Mouse (Mus musculus): ENCODE measurements around the gene Mapk8ip1.
A peak's percentile ranks its signal among the peaks of the same experiment; 100 is the strongest.
"Not testable (repeated sequence)": the region's sequence is repeated elsewhere in the genome, so short reads cannot be mapped to it uniquely, and the experiment has no call there.

Gene Mapk8ip1

DNA sequence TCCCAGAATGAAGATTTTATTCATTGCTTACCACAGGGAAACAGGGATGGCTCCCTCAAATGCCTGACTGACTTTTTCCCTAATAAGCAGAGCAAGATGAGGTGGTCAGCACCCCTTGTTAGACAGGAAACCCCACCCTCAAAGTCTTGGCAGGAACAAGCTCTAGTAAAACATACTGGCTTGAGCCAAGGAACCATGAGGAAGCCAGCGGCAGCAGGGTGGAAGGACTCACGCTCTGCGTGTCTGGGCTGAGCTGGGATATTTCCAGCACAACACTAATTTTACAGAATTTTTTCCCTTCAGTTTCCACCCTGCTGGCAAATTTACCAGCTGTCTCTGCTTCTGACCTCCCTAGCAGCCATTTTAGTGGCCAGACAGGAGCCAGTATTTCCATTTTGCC is 25.4 kb upstream of the Mapk8ip1 start:
- no peak for ATAC-seq (ENCODE audit: insufficient number of reproducible peaks, low FRiP score, low TSS enrichment)

DNA sequence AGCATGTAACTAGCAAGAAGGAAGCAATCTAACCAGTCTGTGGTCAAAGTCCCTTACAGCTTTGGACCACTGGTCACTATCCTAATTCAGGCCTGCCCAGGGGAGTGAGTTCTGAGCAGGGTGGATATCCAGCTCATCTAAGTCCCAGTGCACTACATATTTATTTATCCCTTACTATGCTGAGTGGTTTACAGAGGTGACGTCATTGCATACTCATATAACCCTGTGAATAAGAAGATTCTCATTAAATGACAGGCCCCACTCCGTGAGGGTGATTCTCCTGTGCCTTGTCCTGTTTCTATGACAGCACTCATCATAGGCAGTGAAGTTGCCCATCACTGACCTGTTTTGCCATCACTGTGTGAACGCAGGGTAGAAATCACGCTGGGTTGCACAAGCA is 24.3 kb upstream of the Mapk8ip1 start:
- ATAC-seq (ENCODE audit: insufficient number of reproducible peaks, low FRiP score, low TSS enrichment) = no peak

DNA sequence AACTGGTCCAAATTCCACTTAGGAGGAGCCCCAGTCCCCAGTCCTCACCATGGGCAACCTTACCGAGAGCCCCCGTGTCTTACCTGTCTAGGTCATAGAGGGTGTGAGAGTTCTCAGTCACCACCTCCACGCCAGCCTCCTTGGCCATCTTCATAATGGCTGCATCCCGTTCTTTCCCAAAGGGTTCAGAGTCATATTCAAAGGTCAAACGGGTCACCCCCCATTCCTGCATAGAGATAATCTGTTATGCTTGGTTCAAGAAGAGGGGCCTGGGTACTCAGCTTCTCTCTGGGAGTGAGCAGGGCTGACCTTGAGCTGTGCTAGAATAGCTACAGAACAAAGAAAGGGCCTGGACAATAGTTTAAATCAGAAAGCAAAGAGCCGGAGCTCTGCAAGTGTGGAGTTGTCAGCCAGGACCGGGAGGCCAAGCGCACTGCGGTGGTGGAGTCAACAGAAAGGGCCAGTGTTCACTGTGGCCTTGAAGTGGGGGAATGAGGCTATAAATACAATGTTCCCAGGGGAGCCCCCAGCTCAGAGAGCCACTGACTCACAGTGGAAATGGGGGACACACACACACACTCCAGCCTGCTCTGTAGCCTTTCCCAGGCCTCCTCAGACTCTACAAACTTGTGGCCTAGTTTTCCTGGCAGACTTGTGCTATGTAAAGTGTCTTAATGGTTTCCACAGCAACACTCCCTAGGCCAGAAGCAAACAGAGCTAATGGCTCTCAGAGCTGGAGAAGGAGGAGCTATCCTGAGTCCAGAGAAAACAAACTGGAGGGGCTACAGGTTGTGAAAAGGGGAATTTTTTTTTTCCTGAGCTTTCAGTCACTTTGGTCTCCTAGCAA is 23.6 kb upstream of the Mapk8ip1 start:
- ATAC-seq (ENCODE audit: insufficient number of reproducible peaks, low FRiP score, low TSS enrichment) = no peak

DNA sequence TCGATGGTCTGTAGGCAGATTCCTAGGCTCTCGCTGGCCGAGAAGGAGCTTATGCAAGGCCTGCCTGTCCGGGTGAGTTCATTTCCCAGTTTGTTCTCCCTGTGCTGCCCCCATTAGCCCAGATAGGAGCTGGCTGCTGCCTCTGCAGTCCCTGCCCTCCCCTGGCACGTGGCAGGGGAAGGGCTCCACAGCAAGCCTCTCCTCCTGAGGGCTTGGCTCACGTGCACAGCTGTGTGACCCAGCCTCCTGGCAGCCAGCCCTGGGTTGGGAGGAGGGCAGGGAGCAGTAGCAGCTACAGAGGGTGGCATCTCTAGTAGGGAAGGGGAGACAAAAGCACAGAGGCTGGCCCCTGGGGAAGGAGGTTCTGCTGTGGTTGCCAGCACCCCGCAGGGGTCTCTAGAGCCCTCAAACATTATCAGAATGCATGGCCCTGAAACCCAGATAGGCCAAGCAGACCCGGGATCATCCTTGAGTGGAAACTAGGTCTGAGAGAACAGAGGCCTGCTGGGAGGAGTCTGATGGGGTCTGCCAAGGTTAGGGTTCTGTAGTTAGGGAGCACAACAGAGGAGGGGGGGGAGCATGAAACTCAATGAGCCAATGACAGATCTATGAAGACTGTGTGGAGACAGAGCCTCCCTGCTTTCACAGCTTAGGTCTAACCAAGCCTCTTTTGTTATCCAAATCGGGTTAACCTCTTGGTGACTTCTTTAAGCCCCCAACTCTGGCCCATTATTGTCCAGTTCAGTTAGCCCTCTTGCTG is 22.8 kb upstream of the Mapk8ip1 start:
- peak; percentile 27 for ATAC-seq (ENCODE audit: insufficient number of reproducible peaks, low FRiP score, low TSS enrichment)

DNA sequence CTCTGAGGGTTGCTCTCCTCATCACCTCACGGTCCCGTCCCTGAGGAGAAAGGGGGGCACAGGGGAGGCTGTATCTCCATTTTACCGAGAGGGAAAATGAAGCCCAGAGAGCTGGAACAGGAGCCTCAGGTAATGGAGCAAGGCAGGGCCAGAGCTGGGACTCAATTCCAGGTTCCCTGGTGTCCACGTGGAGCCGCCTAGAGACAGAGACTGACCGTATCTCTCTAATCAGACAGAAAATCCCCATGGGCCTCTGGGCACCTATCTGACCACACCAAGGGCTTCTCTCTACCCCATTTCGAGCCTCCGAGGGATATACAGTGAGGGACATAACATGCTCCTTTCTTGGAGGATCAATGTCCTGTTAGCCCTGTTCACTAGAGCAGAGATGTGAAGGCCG is 22.1 kb upstream of the Mapk8ip1 start:
- no peak for ATAC-seq (ENCODE audit: insufficient number of reproducible peaks, low FRiP score, low TSS enrichment)

DNA sequence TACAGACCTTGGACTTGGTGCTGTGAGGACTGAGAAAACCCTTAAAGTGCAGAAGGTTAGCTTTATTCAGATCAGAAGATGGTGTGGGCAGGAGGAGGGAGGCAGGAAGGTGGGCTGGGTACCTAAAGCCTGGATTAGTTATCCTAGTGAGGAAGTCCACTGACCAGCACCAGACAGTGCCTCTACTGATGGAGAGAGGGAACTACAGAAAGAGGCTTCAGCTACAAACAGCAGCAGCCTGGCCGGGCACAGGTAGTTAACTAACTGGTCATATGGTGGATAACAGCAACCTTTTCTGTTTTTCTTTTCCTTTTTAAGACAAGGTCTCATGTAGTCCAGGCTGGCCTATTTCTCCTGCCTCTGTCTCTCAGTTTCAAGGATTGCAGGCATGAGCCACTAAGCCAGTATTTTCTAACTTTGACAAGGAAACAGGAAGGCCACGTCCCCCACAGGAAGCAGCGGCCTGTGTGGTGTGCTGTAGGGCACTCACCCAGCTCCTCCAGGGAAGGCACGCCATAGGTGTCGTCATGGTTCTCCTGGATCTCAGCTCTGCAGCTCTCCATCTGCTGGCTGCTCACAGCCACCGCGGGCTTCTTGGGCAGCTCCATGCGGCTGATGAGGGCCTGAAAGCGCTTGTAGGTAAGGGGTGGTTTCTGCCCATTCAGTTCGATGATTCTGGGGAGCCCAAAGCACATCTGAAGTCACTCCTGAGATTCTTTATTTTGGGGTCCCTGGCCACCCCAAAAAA is 21.5 kb upstream of the Mapk8ip1 start:
- ATAC-seq (ENCODE audit: insufficient number of reproducible peaks, low FRiP score, low TSS enrichment) = peak; percentile 27; the same call in 1 of the 2 replicates

DNA sequence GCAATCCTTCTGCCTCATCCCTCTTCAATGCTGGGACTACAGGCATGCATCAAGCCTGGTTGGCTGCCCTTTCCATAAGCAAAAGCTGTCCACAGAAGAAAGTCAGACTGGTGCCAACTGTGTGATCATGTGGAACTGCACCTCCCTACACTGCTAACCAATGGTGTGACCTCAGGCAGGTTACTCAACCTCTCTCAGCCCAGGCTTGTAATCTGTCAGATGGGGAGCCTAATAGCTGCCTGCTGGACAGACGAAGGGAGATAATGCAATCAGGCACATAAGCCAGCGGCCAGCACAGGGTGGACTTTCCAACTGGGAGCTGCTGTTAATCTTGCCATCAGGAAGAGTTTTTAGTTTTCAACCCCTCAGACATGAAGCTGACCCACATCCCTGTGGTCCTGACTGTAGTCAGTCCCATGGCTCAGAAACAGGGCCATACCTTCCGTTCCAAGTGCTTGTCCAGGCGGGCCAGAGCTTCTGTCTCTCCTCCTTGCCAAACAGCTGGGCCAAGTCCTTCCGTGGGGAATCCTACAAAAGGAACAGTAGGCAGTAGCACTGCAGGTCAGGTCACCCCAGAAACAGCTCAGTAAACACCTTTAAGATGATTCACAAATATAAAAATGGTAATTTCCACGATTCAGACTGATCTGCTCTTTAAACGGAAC is 20.8 kb upstream of the Mapk8ip1 start:
- no peak for ATAC-seq (ENCODE audit: insufficient number of reproducible peaks, low FRiP score, low TSS enrichment)

DNA sequence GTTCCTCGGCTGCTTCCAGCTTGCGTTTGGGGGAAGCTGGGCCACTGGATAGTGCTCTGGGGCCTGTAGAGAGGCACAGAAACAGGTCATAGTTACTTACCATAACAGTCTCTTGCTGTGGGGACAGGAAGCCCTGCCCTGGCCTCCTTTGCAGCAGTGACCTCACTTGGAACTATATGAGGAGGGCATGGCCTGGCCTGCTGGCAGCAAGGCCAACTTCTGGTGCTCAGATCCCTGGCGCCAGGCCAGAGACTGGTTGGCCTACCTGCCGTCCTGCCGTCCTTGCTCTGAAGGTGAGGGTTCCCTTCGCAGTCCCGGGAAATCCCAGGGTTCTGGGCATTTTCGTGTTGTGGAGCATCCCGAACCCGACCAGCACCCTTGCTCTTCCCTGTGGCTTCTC is 10.6 kb upstream of the Mapk8ip1 start:
- ATAC-seq (ENCODE audit: insufficient number of reproducible peaks, low FRiP score, low TSS enrichment) = peak; percentile 68; the same call in 1 of the 2 replicates

DNA sequence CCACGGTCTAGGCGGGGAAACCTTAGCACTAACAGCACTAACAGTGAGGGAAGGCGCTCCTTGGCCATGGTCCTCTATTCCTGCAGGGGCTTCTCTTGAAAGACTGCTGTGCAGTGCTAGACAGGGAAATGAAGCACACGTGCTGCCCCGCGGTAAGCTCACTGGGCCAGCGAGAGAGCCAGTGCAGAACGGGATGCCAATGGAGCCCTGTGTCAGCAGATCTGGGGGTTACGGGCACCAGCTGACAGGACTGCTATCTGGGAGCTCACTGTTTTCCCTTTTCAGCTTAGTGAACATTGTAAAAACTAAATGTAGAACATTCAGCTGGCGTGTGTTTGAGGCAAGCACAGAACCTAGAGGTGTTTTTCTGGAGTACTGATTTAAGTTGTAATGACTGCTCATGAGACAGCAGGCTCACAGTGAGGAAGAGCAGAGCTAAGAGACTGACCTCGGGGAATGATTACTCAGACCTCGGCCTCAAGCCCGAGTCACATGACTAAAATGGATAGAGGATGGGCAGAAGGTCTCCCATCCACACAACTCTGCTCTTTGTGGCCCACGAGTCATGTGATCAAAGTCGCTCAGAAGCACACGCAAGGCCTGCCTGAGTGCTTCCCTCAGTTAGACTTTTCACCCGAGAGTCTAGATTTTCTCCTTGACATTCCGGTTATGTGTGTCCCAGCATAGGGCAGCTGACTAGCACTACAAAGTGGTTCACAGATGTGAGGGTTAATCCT is 7.4 kb upstream of the Mapk8ip1 start:
- no peak for ATAC-seq (ENCODE audit: insufficient number of reproducible peaks, low FRiP score, low TSS enrichment)

DNA sequence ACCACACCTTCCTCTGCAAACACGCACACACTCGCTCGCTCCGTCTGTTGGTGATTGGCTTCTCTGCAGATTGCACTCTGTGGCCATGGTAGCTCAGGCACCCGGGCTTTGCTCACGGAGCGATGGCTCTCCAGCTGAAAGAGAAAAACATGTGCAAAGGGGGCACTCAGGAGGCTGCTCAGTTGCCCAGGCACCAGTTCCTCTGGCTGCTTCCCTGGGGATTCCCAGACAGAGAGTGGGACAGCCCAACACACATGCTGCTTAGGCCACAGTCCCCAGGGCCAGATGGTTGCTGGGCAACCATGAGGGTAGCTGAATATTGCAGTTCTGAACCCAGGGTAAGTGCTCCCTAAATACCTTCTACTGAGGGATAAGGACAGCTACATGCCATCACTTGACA is 4.6 kb upstream of the Mapk8ip1 start:
- no peak for ATAC-seq (ENCODE audit: insufficient number of reproducible peaks, low FRiP score, low TSS enrichment)

DNA sequence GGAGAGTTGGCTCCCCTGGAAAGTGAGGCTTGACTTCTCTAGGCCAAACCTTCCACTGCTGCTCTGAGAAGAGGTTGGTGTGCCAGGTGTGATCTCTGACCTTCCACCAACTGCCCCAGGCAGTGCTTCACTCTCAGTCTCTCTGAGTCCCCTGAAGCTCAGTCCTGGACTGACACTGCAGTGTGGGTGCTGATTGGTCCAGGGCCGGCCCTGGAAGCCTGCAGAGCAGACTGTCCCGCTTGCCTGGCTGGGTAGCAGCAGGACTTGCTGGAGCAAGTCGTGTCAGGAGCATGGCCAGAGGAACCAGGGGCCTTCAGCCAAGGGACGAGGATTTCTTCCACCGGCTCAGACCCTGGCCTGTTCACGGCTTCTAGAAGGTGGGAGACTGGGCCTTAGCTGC is 3.7 kb upstream of the Mapk8ip1 start:
- ATAC-seq (ENCODE audit: insufficient number of reproducible peaks, low FRiP score, low TSS enrichment) = no peak

DNA sequence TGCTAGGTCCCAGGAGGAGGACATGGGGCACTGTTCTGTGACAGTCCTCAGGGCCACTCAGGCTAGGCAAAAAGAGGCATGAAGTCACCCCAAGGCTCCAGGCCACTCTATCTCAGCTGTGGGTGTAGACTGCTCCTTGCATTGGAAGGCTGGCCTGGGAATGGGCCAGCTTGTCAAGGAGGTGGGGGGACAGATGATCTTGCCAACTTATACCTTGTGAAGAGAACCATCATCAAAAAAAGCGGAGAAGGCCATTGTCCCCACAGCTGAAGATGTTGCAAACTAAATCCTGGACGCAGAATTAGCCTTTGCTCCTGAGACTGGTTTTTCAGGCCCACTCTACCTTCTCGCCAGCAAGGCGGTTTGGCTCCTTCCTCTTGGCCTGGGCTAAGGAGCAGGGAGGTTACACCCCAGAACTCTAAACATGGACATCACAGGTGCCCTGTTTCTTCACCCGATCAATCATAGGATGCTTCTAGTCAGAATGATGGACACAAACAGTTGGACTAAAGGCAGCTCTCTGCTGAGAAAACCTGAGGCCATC is 2.8 kb upstream of the Mapk8ip1 start:
- no peak for ATAC-seq (ENCODE audit: insufficient number of reproducible peaks, low FRiP score, low TSS enrichment)

DNA sequence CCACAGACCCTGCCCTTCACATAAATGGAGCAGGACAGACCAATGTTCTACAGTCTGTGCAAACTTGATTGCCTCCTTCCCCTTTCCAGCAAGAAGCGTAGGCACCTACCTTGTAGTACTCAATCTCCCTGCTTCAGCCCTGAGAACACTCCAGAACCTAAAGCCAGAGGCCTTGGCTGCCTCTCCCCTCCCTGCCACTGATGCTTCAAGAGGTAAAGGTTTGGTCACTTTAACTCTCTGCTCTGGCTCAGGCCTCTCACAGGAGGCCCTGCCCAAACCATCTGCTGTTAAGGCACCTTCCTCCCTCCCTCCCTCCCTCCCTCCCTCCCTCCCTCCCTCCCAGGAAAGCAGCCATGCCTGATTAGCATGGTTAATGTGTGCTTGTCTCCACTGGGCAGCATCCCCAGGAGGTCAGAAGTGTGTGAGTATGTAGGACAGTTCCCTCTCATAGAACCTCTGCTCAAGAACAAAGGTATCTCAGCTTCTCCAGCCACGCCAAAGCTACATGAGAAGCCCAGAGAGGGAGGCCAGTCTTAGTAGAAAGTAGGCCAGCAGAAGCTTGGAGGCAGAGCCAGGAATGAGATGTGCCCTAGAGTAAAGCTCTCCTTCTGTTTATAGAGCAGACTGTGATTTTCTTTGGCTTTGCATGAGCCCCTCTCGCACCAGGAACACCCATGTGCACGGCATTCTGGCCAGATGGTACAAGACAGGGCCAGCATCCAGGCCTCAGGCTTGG is 1.7 kb upstream of the Mapk8ip1 start:
- peak; percentile 75 for ATAC-seq (ENCODE audit: insufficient number of reproducible peaks, low FRiP score, low TSS enrichment)

DNA sequence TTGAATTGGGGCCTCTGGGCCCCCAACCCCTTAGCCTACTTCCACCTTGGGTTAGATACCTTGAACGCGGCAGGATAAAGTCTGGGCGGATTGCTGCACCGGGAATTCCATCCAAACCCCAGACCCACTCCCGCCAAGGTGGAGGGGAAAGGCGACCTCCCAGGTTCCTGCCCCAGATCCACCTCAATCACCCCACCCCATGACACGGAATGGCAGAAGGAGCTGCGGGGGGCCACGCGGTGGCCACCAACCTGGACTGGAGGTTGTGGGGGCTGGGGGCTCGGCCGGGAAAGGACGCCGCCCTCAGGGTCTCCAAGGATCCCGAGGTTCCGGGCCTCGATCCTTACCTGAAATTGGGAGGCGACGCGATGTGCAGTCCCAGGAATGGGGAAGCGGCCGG is 381 bp downstream of the Mapk8ip1 start:
- ATAC-seq (ENCODE audit: insufficient number of reproducible peaks, low FRiP score, low TSS enrichment) = no peak

DNA sequence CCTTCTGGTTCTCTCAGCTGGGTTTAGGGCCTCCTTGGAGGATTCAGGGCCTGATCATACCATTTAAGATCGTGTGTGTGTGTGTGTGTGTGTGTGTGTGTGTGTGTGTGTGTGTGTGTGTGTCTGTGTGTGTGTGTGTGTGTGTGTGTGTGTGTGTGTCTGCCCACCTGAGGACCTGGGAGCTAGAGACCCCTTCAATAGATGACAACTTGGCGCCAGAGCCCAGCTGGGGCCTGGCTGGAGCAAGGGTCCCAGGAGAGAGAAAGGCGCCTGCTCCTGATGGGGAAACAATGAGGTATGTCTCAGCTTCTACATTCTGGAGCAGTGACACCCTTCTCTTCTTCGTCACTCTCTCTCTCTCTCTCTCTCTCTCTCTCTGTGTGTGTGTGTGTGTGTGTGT is 1.2 kb downstream of the Mapk8ip1 start:
- ATAC-seq (ENCODE audit: insufficient number of reproducible peaks, low FRiP score, low TSS enrichment) = not testable (repeated sequence)

DNA sequence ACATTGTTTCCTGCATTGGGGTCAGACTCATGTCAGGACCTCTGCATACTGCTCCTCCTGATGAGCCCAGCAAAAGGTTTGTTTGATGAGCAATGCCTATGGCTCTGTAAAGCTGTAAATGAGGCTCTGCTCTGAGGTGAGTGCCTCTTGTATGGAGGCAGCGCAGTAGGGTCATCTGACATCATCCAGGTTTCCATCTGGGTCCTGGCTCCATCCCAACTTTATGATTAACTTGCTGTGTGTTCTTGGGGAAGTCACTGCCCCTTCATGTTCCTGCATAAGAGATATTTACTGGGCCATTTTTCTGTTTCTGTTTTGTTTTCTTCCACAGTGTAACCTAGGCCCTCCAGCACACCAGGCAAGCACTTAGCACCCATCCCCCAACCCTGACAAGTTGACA is 3.6 kb downstream of the Mapk8ip1 start:
- ATAC-seq (ENCODE audit: insufficient number of reproducible peaks, low FRiP score, low TSS enrichment) = no peak

DNA sequence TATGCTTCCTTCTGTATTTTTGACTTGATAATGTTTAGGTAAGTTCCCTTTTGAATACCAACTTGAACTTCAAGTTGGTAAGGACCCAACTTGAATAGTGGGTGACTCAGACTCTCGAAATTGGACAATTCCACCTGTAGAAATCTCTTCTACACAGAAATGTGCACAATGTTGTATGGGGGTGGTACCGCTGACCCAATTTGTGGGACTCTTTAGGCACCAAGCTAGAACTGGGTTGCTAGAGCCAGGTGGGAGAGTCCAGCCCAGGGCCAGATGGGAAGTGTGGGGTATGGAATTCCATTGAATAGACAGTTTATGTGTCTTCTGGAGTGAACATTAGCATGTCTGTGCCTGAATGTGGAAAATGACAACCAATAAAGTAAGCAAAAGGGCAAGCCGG is 5.5 kb downstream of the Mapk8ip1 start:
- no peak for ATAC-seq (ENCODE audit: insufficient number of reproducible peaks, low FRiP score, low TSS enrichment)

DNA sequence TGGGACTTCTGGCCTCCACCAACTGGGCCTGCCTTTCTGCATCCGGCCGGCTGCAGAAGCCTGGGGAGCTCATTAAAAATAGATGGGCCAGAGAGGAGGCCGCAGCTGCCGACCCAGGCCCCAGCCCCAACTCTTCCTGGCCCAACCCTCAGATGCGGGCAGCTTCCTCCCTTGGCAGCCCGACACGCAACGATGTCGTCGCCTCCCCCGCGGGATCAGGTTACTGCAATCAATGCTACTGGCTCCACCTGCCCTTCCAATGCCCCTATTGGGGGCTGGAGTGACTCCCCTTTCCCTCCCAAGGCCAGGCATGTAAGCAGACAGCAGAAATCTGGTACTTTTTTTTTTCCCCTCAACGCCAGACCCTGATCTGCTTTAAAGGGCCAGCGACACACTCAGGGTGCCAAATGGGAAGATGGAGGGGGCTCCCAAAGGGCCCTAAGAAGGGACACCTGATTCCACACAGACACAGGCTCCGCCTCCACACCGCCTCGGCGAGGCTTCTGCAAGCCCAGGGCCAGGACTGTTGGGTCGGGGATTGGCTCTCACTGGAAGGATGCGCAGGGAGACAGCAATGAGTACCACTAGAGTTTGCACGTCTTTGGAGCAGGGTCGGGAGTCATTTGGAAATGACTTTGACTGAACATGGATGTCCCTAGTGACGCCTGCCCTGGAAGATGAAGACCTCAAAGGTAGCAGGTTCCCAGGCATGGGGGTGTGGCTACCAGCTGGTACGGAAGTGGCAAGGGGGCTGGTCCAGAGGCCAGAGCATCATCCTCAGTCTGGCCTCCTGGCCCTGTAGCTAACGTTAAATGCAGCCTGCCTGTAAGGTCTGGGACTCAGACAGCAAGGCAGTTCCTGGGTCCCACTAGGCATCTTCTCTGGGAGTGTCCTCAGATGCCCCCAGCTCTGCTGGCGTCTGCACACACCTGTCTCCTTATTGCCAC is 8.5 kb downstream of the Mapk8ip1 start:
- no peak for ATAC-seq (ENCODE audit: insufficient number of reproducible peaks, low FRiP score, low TSS enrichment)

Data from cerebellum, adult (tissue).